Mouse (Mus musculus): ENCODE results near the gene Trim46. TPM values are rescaled to one million over a fixed set of nuclear protein-coding genes. Genes with fewer than 3 reads are reported as not detected.

Trim46 gene
- polyA plus RNA-seq, 1 experiment from 2014 or later, result 7.0 TPM

GRCm38 (mm10) chr3:89208075-89208657 is 37.9 kb downstream of the Trim46 start:
- H3K9me3 ChIP-seq, result no peaks in the 10 kb centered on the region
- 83% methylated on average over 13 of the region's 13 CpGs for WGBS
- H3K4me3 ChIP-seq, result no peak overlapping the region; the same call in 1 of the 2 replicates
- no peaks in the 10 kb centered on the region for H3K27me3 ChIP-seq
- peaks cover 10% of the 10 kb centered on the region for H3K4me1 ChIP-seq
- peaks cover 67% of the 10 kb centered on the region for H3K36me3 ChIP-seq
- no peak for ATAC-seq (ENCODE audit: insufficient number of reproducible peaks, insufficient read depth, low FRiP score, low TSS enrichment, low read depth)
- no peak overlapping the region for H3K4me2 ChIP-seq
- no peak overlapping the region for H3K9ac ChIP-seq
- H3K27ac ChIP-seq, result no peak overlapping the region

- peaks cover 67% of the 10 kb centered on the region for H3K36me3 ChIP-seq
- no peaks in the 10 kb centered on the region for H3K27me3 ChIP-seq
- H3K4me3 ChIP-seq, result no peak overlapping the region
- 86% methylated on average over 2 of the region's 2 CpGs for WGBS
- peaks cover 5% of the 10 kb centered on the region for H3K4me1 ChIP-seq
- no peak for ATAC-seq (ENCODE audit: insufficient number of reproducible peaks, insufficient read depth, low FRiP score, low TSS enrichment, low read depth)
- no peak overlapping the region for H3K9ac ChIP-seq
- H3K9me3 ChIP-seq, result no peaks in the 10 kb centered on the region
- H3K4me2 ChIP-seq, result no peak overlapping the region
- no peak overlapping the region for H3K27ac ChIP-seq
Observed at GRCm38 (mm10) chr3:89206695-89207094, 39.4 kb downstream of the Trim46 start.

GRCm38 (mm10) chr3:89206079-89206478 is 40.0 kb downstream of the Trim46 start:
- Histone ChIP-seq H3K4me2 (no peak overlapping the region), H3K4me1 (peaks cover 5% of the 10 kb centered on the region), H3K9ac (no peak overlapping the region), H3K9me3 (no peaks in the 10 kb centered on the region), H3K27me3 (no peaks in the 10 kb centered on the region), H3K36me3 (peaks cover 67% of the 10 kb centered on the region), H3K27ac (no peak overlapping the region), H3K4me3 (no peak overlapping the region)
- ATAC-seq (ENCODE audit: insufficient number of reproducible peaks, insufficient read depth, low FRiP score, low TSS enrichment, low read depth), result no peak
- 94% methylated on average over 7 of the region's 7 CpGs for WGBS

- Histone ChIP-seq H3K27ac (no peak overlapping the region), H3K4me3 (peak overlapping the region; percentile 52), H3K36me3 (peaks cover 38% of the 10 kb centered on the region), H3K4me2 (peak overlapping the region; percentile 70), H3K9me3 (no peaks in the 10 kb centered on the region), H3K4me1 (peaks cover 5% of the 10 kb centered on the region), H3K27me3 (no peaks in the 10 kb centered on the region), H3K9ac (peak overlapping the region; percentile 73)
- 40% methylated on average over 5 of the region's 5 CpGs for WGBS
- no peak for ATAC-seq (ENCODE audit: insufficient number of reproducible peaks, insufficient read depth, low FRiP score, low TSS enrichment, low read depth)
Observed at GRCm38 (mm10) chr3:89203142-89203514, 43.0 kb downstream of the Trim46 start.

- Histone ChIP-seq H3K27ac (no peak within 1 kb of the TSS), H3K9ac (peak within 1 kb of the TSS; percentile 73), H3K9me3 (no peaks in the 10 kb centered on the region), H3K36me3 (peaks cover 32% of the 10 kb centered on the region), H3K4me2 (peak within 1 kb of the TSS; percentile 70), H3K4me3 (peak within 1 kb of the TSS; percentile 52), H3K27me3 (no peaks in the 10 kb centered on the region), H3K4me1 (peaks cover 5% of the 10 kb centered on the region)
- ATAC-seq (ENCODE audit: insufficient number of reproducible peaks, insufficient read depth, low FRiP score, low TSS enrichment, low read depth), result peak; percentile 73
- WGBS, result 25% methylated on average over 13 of the region's 13 CpGs
Observed at GRCm38 (mm10) chr3:89202253-89203141, 43.6 kb downstream of the Trim46 start, which contains the start of gene Gba. TSS of gene Gba (plus strand) at chr3:89202928.

GRCm38 (mm10) chr3:89199839-89200238 is 46.3 kb downstream of the Trim46 start:
- peaks cover 5% of the 10 kb centered on the region; the same call in 1 of the 2 replicates for H3K36me3 ChIP-seq
- WGBS, result 72% methylated on average over 3 of the region's 3 CpGs
- H3K4me2 ChIP-seq, result no peak overlapping the region
- H3K4me3 ChIP-seq, result no peak overlapping the region
- no peak overlapping the region for H3K27ac ChIP-seq
- no peak overlapping the region for H3K9ac ChIP-seq
- H3K9me3 ChIP-seq, result no peaks in the 10 kb centered on the region
- no peak for ATAC-seq (ENCODE audit: insufficient number of reproducible peaks, insufficient read depth, low FRiP score, low TSS enrichment, low read depth)
- H3K27me3 ChIP-seq, result no peaks in the 10 kb centered on the region
- H3K4me1 ChIP-seq, result peaks cover 11% of the 10 kb centered on the region

GRCm38 (mm10) chr3:89195979-89196877 is 49.9 kb downstream of the Trim46 start:
- Histone ChIP-seq H3K27ac (peak overlapping the region; percentile 84), H3K4me1 (peaks cover 6% of the 10 kb centered on the region), H3K36me3 (no peaks in the 10 kb centered on the region), H3K4me2 (peak overlapping the region; percentile 61), H3K27me3 (no peaks in the 10 kb centered on the region), H3K9me3 (no peaks in the 10 kb centered on the region), H3K9ac (peak overlapping the region; percentile 68), H3K4me3 (peak overlapping the region; percentile 44)
- WGBS, result 6% methylated on average over 33 of the region's 33 CpGs
- peak; percentile 95 for ATAC-seq (ENCODE audit: insufficient number of reproducible peaks, insufficient read depth, low FRiP score, low TSS enrichment, low read depth)

GRCm38 (mm10) chr3:89193853-89194252 is 52.3 kb downstream of the Trim46 start:
- no peak for ATAC-seq (ENCODE audit: insufficient number of reproducible peaks, insufficient read depth, low FRiP score, low TSS enrichment, low read depth)
- peaks cover 8% of the 10 kb centered on the region for H3K36me3 ChIP-seq
- H3K4me3 ChIP-seq, result no peak overlapping the region
- H3K4me2 ChIP-seq, result no peak overlapping the region
- no peak overlapping the region for H3K9ac ChIP-seq
- WGBS, result 88% methylated on average over 2 of the region's 2 CpGs
- H3K27me3 ChIP-seq, result no peaks in the 10 kb centered on the region
- no peaks in the 10 kb centered on the region for H3K9me3 ChIP-seq
- H3K27ac ChIP-seq, result no peak overlapping the region
- H3K4me1 ChIP-seq, result peaks cover 6% of the 10 kb centered on the region

- H3K4me3 ChIP-seq, result no peak overlapping the region
- H3K4me1 ChIP-seq, result peaks cover 6% of the 10 kb centered on the region
- H3K27ac ChIP-seq, result no peak overlapping the region
- no peaks in the 10 kb centered on the region for H3K27me3 ChIP-seq
- H3K4me2 ChIP-seq, result no peak overlapping the region
- WGBS, result 57% methylated on average over 1 of the region's 1 CpGs
- H3K9ac ChIP-seq, result no peak overlapping the region
- H3K36me3 ChIP-seq, result peaks cover 13% of the 10 kb centered on the region
- no peaks in the 10 kb centered on the region for H3K9me3 ChIP-seq
- ATAC-seq (ENCODE audit: insufficient number of reproducible peaks, insufficient read depth, low FRiP score, low TSS enrichment, low read depth), result no peak
Observed at GRCm38 (mm10) chr3:89193351-89193750, 52.8 kb downstream of the Trim46 start.

GRCm38 (mm10) chr3:89190436-89190835 is 55.7 kb downstream of the Trim46 start:
- Histone ChIP-seq H3K9me3 (no peaks in the 10 kb centered on the region), H3K27ac (no peak overlapping the region), H3K9ac (no peak overlapping the region), H3K4me1 (peaks cover 6% of the 10 kb centered on the region), H3K27me3 (no peaks in the 10 kb centered on the region), H3K36me3 (peaks cover 33% of the 10 kb centered on the region), H3K4me2 (no peak overlapping the region), H3K4me3 (no peak overlapping the region)
- WGBS, result 81% methylated on average over 8 of the region's 8 CpGs
- no peak for ATAC-seq (ENCODE audit: insufficient number of reproducible peaks, insufficient read depth, low FRiP score, low TSS enrichment, low read depth)

- Histone ChIP-seq H3K9me3 (no peaks in the 10 kb centered on the region), H3K4me2 (no peak overlapping the region), H3K27me3 (no peaks in the 10 kb centered on the region), H3K4me1 (peaks cover 26% of the 10 kb centered on the region), H3K4me3 (no peak overlapping the region), H3K27ac (no peak overlapping the region), H3K9ac (no peak overlapping the region), H3K36me3 (peaks cover 33% of the 10 kb centered on the region)
- 56% methylated on average over 12 of the region's 12 CpGs for WGBS
- ATAC-seq (ENCODE audit: insufficient number of reproducible peaks, insufficient read depth, low FRiP score, low TSS enrichment, low read depth), result no peak
Observed at GRCm38 (mm10) chr3:89188478-89188875, 57.6 kb downstream of the Trim46 start.

All from embryonic facial prominence, embryonic 13.5 days (tissue).